Mouse (Mus musculus): ENCODE data around the gene Map4k3. TPM values are rescaled to one million over a fixed set of nuclear protein-coding genes. Genes with fewer than 3 reads are reported as not detected.
A peak's percentile ranks its signal among the peaks of the same experiment; 100 is the strongest.
"Not testable (repeated sequence)": the region's sequence is repeated elsewhere in the genome, so short reads cannot be mapped to it uniquely, and the experiment has no call there.

Map4k3 gene
- polyA plus RNA-seq, 1 experiment from 2014 or later, result 13.9 TPM

- no peaks in the 10 kb centered on the region; the same call in 1 of the 2 replicates for H3K9me3 ChIP-seq
- peaks cover 14% of the 10 kb centered on the region for H3K4me1 ChIP-seq
- no peak for DNase-seq (ENCODE audit: extremely low spot score, low spot score)
- no peak overlapping the region for H3K4me3 ChIP-seq
- 82% methylated on average over 6 of the region's 6 CpGs for WGBS
- no peak overlapping the region for H3K27ac ChIP-seq
- H3K36me3 ChIP-seq (replicated peaks), result peaks cover 45% of the 10 kb centered on the region
- peaks cover 7% of the 10 kb centered on the region for H3K27me3 ChIP-seq (ENCODE audit: poor library complexity, severe bottlenecking)
Observed at GRCm38 (mm10) chr17:80579901-80580300, 148.4 kb downstream of the Map4k3 start.

- H3K27me3 ChIP-seq (ENCODE audit: poor library complexity, severe bottlenecking), result peaks cover 7% of the 10 kb centered on the region
- H3K27ac ChIP-seq, result no peak overlapping the region
- no peaks in the 10 kb centered on the region; the same call in 1 of the 2 replicates for H3K9me3 ChIP-seq
- H3K4me1 ChIP-seq, result peaks cover 14% of the 10 kb centered on the region
- no peak overlapping the region for H3K4me3 ChIP-seq
- 90% methylated on average over 9 of the region's 9 CpGs for WGBS
- DNase-seq (ENCODE audit: extremely low spot score, low spot score), result no peak
- peaks cover 37% of the 10 kb centered on the region for H3K36me3 ChIP-seq (replicated peaks)
Observed at GRCm38 (mm10) chr17:80579089-80579488, 149.2 kb downstream of the Map4k3 start.

GRCm38 (mm10) chr17:80578041-80578440 lies 150.2 kb downstream of the Map4k3 start:
- 91% methylated on average over 1 of the region's 1 CpGs for WGBS
- Histone ChIP-seq H3K4me3 (no peak overlapping the region), H3K36me3 (replicated peaks) (peaks cover 26% of the 10 kb centered on the region), H3K27ac (no peak overlapping the region), H3K9me3 (no peaks in the 10 kb centered on the region; the same call in 1 of the 2 replicates), H3K4me1 (peaks cover 14% of the 10 kb centered on the region), H3K27me3 (ENCODE audit: poor library complexity, severe bottlenecking) (peaks cover 7% of the 10 kb centered on the region)
- no peak for DNase-seq (ENCODE audit: extremely low spot score, low spot score)

- Histone ChIP-seq H3K36me3 (replicated peaks) (peaks cover 22% of the 10 kb centered on the region), H3K27ac (peak within 1 kb of the TSS; percentile 74), H3K4me1 (peaks cover 14% of the 10 kb centered on the region), H3K27me3 (ENCODE audit: poor library complexity, severe bottlenecking) (peaks cover 7% of the 10 kb centered on the region), H3K9me3 (no peaks in the 10 kb centered on the region; the same call in 1 of the 2 replicates), H3K4me3 (peak within 1 kb of the TSS; percentile 64)
- 77% methylated on average over 15 of the region's 15 CpGs for WGBS
- DNase-seq (ENCODE audit: extremely low spot score, low spot score), result no peak
Observed at GRCm38 (mm10) chr17:80577639-80578038, 150.6 kb downstream of the Map4k3 start, which contains the start of gene Cdkl4. Gene Cdkl4, minus strand, starts transcription at chr17:80577813.

GRCm38 (mm10) chr17:80577214-80577613 lies 151.1 kb downstream of the Map4k3 start:
- WGBS, result under 1% methylated on average over 30 of the region's 30 CpGs
- peak overlapping the region; percentile 74 for H3K27ac ChIP-seq

GRCm38 (mm10) chr17:80575008-80575407 lies 153.3 kb downstream of the Map4k3 start:
- no peak overlapping the region for H3K4me3 ChIP-seq
- DNase-seq (ENCODE audit: extremely low spot score, low spot score), result no peak
- WGBS, result 79% methylated on average over 7 of the region's 7 CpGs
- peaks cover 25% of the 10 kb centered on the region for H3K4me1 ChIP-seq
- peaks cover 7% of the 10 kb centered on the region for H3K27me3 ChIP-seq (ENCODE audit: poor library complexity, severe bottlenecking)
- peaks cover 2% of the 10 kb centered on the region; the same call in 1 of the 2 replicates for H3K36me3 ChIP-seq (replicated peaks)
- no peak overlapping the region for H3K27ac ChIP-seq
- no peaks in the 10 kb centered on the region; the same call in 1 of the 2 replicates for H3K9me3 ChIP-seq

More at GRCm38 (mm10) chr17:80577214-80577613, 151.1 kb downstream of the Map4k3 start:
- peaks cover 22% of the 10 kb centered on the region for H3K36me3 ChIP-seq (replicated peaks)
- peaks cover 19% of the 10 kb centered on the region for H3K4me1 ChIP-seq
- H3K9me3 ChIP-seq, result no peaks in the 10 kb centered on the region; the same call in 1 of the 2 replicates
- peak; percentile 65 for DNase-seq (ENCODE audit: extremely low spot score, low spot score)
- peaks cover 7% of the 10 kb centered on the region for H3K27me3 ChIP-seq (ENCODE audit: poor library complexity, severe bottlenecking)
- H3K4me3 ChIP-seq, result peak overlapping the region; percentile 64

- Histone ChIP-seq H3K36me3 (replicated peaks) (no peaks in the 10 kb centered on the region), H3K4me3 (no peak overlapping the region), H3K27ac (no peak overlapping the region), H3K27me3 (ENCODE audit: poor library complexity, severe bottlenecking) (peaks cover 7% of the 10 kb centered on the region), H3K9me3 (no peaks in the 10 kb centered on the region; the same call in 1 of the 2 replicates), H3K4me1 (peaks cover 25% of the 10 kb centered on the region)
- 82% methylated on average over 7 of the region's 7 CpGs for WGBS
- no peak for DNase-seq (ENCODE audit: extremely low spot score, low spot score)
Observed at GRCm38 (mm10) chr17:80574471-80574965, 153.8 kb downstream of the Map4k3 start.

GRCm38 (mm10) chr17:80572187-80572935 lies 155.9 kb downstream of the Map4k3 start:
- H3K27me3 ChIP-seq (ENCODE audit: poor library complexity, severe bottlenecking), result peaks cover 7% of the 10 kb centered on the region
- H3K36me3 ChIP-seq (replicated peaks), result no peaks in the 10 kb centered on the region
- 91% methylated on average over 13 of the region's 13 CpGs for WGBS
- no peak overlapping the region for H3K4me3 ChIP-seq
- no peak for DNase-seq (ENCODE audit: extremely low spot score, low spot score)
- H3K4me1 ChIP-seq, result peaks cover 21% of the 10 kb centered on the region
- no peak overlapping the region for H3K27ac ChIP-seq
- no peaks in the 10 kb centered on the region; the same call in 1 of the 2 replicates for H3K9me3 ChIP-seq

- Histone ChIP-seq H3K27me3 (ENCODE audit: poor library complexity, severe bottlenecking) (peaks cover 7% of the 10 kb centered on the region), H3K9me3 (no peaks in the 10 kb centered on the region; the same call in 1 of the 2 replicates), H3K4me3 (no peak overlapping the region), H3K27ac (no peak overlapping the region), H3K36me3 (replicated peaks) (no peaks in the 10 kb centered on the region), H3K4me1 (peaks cover 12% of the 10 kb centered on the region)
- DNase-seq (ENCODE audit: extremely low spot score, low spot score), result no peak
- WGBS, result 84% methylated on average over 4 of the region's 4 CpGs
Observed at GRCm38 (mm10) chr17:80571460-80571859, 156.8 kb downstream of the Map4k3 start.

- not testable (repeated sequence) for DNase-seq (ENCODE audit: extremely low spot score, low spot score); H3K27me3 ChIP-seq (ENCODE audit: poor library complexity, severe bottlenecking); H3K4me3 ChIP-seq; H3K36me3 ChIP-seq (replicated peaks); H3K27ac ChIP-seq
- Histone ChIP-seq H3K9me3 (peaks cover 15% of the 10 kb centered on the region; the same call in 1 of the 2 replicates), H3K4me1 (peaks cover 11% of the 10 kb centered on the region)
- 97% methylated on average over 1 of the region's 2 CpGs for WGBS
Observed at GRCm38 (mm10) chr17:80569718-80570117, 158.6 kb downstream of the Map4k3 start.

- Histone ChIP-seq H3K36me3 (replicated peaks) (peaks cover 11% of the 10 kb centered on the region), H3K9me3 (peaks cover 15% of the 10 kb centered on the region; the same call in 1 of the 2 replicates), H3K4me3 (no peak overlapping the region), H3K4me1 (peaks cover 11% of the 10 kb centered on the region), H3K27ac (no peak overlapping the region), H3K27me3 (ENCODE audit: poor library complexity, severe bottlenecking) (no peaks in the 10 kb centered on the region)
- no peak for DNase-seq (ENCODE audit: extremely low spot score, low spot score)
- WGBS, result 94% methylated on average over 6 of the region's 6 CpGs
Observed at GRCm38 (mm10) chr17:80568842-80569601, 159.3 kb downstream of the Map4k3 start.

- H3K27ac ChIP-seq, result no peak overlapping the region
- no peak for DNase-seq (ENCODE audit: extremely low spot score, low spot score)
- H3K27me3 ChIP-seq (ENCODE audit: poor library complexity, severe bottlenecking), result no peaks in the 10 kb centered on the region
- no peak overlapping the region for H3K4me3 ChIP-seq
- 82% methylated on average over 2 of the region's 2 CpGs for WGBS
- peaks cover 11% of the 10 kb centered on the region for H3K4me1 ChIP-seq
- peaks cover 15% of the 10 kb centered on the region; the same call in 1 of the 2 replicates for H3K9me3 ChIP-seq
- peaks cover 14% of the 10 kb centered on the region for H3K36me3 ChIP-seq (replicated peaks)
Observed at GRCm38 (mm10) chr17:80568441-80568840, 159.8 kb downstream of the Map4k3 start.

Measured in forebrain, embryonic 10.5 days (tissue).